Mouse (Mus musculus): Measurements from ENCODE around the gene Cactin. TPM values are rescaled to one million over a fixed set of nuclear protein-coding genes. Genes with fewer than 3 reads are reported as not detected.

Cactin gene
- polyA plus RNA-seq, 1 experiment from 2014 or later: 44.2 TPM

- Histone ChIP-seq H3K9ac (no peak overlapping the region), H3K36me3 (no peaks in the 10 kb centered on the region), H3K4me3 (replicated peaks) (no peak overlapping the region), H3K4me1 (peaks cover 45% of the 10 kb centered on the region), H3K27ac (peak overlapping the region; percentile 84), H3K4me2 (peak overlapping the region; percentile 30; the same call in 1 of the 2 replicates), H3K27me3 (peaks cover 33% of the 10 kb centered on the region), H3K9me3 (replicated peaks) (no peaks in the 10 kb centered on the region)
- ATAC-seq (replicated peaks; ENCODE audit: low FRiP score): peak; percentile 63
- 28% methylated on average over 19 of the region's 19 CpGs for WGBS
Observed at GRCm38 (mm10) chr10:81335393-81336340, 14.8 kb downstream of the Cactin start.

- 91% methylated on average over 4 of the region's 4 CpGs for WGBS
- H3K27ac ChIP-seq: peak overlapping the region; percentile 84
- H3K4me2 ChIP-seq: no peak overlapping the region
- no peak for ATAC-seq (replicated peaks; ENCODE audit: low FRiP score)
- H3K27me3 ChIP-seq: peaks cover 42% of the 10 kb centered on the region
- H3K9ac ChIP-seq: no peak overlapping the region
- H3K9me3 ChIP-seq (replicated peaks): no peaks in the 10 kb centered on the region
- peaks cover 51% of the 10 kb centered on the region for H3K4me1 ChIP-seq
- no peak overlapping the region for H3K4me3 ChIP-seq (replicated peaks)
- no peaks in the 10 kb centered on the region for H3K36me3 ChIP-seq
Observed at GRCm38 (mm10) chr10:81336558-81336957, 15.7 kb downstream of the Cactin start.

DNA sequence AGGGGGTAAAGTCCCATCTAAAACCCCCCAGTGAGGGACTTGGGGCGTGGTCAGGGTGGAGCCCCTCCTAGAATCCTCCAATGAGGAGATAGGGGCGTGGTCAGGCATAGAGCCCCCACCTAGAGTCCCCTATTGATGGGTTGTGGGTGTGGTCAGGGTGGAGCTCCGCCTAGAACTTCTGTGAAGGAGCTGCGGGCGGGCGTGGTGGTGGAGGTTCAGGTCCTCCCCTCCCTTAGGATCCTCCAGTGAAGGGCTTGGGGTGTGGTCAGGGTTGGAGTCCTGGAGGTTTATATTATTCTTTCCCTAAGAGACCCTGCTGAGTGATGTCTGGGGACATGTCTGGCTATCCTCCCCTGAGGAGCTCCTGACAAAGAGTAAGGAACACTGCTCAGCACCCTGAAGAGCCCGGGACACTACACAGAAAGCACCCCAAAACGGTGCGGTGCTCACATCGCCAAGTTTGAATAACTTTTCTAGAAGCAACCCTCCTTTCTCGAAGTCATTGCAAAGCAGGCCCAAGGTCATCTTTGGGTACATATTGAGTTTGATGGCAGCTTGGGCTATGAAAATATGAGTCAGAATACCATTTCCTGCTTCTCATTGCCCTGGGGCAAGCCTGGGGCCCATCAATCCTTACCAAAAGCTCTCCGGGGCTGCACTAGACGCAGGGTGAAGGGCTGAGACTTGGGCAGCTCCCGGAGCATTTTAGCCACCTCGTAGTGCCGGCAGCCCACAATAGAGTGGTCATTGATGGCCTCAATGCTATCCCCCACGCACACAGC, 19.8 kb downstream of the Cactin start:
- H3K4me1 ChIP-seq: peaks cover 37% of the 10 kb centered on the region
- 0 out of 2 replicates have a peak, but pooled peaks cover 4% of the 10 kb centered on the region for H3K36me3 ChIP-seq
- 40% methylated on average over 17 of the region's 17 CpGs for WGBS
- no peaks in the 10 kb centered on the region for H3K9me3 ChIP-seq (replicated peaks)
- H3K27ac ChIP-seq: no peak overlapping the region
- no peak overlapping the region; the same call in 1 of the 2 replicates for H3K4me2 ChIP-seq
- H3K4me3 ChIP-seq (replicated peaks): no peak overlapping the region
- H3K27me3 ChIP-seq: peaks cover 63% of the 10 kb centered on the region
- ATAC-seq (replicated peaks; ENCODE audit: low FRiP score): no peak
- H3K9ac ChIP-seq: no peak overlapping the region

- 35% methylated on average over 16 of the region's 16 CpGs for WGBS
- Histone ChIP-seq H3K4me3 (replicated peaks) (no peak overlapping the region), H3K9ac (no peak overlapping the region), H3K36me3 (0 out of 2 replicates have a peak, but pooled peaks cover 7% of the 10 kb centered on the region), H3K4me2 (peak overlapping the region; percentile 2; the same call in 1 of the 2 replicates), H3K9me3 (replicated peaks) (no peaks in the 10 kb centered on the region), H3K4me1 (peaks cover 35% of the 10 kb centered on the region), H3K27me3 (peaks cover 63% of the 10 kb centered on the region), H3K27ac (no peak overlapping the region)
- no peak for ATAC-seq (replicated peaks; ENCODE audit: low FRiP score)
Observed at GRCm38 (mm10) chr10:81341333-81341949, 20.5 kb downstream of the Cactin start.

- ATAC-seq (replicated peaks; ENCODE audit: low FRiP score): 0 out of 2 replicates have a peak, but pooled peaks have one; percentile 3
- Histone ChIP-seq H3K9me3 (replicated peaks) (no peaks in the 10 kb centered on the region), H3K27me3 (peaks cover 55% of the 10 kb centered on the region), H3K4me1 (peaks cover 44% of the 10 kb centered on the region), H3K4me2 (peak within 1 kb of the TSS; percentile 67), H3K4me3 (replicated peaks) (peak within 1 kb of the TSS; percentile 43), H3K27ac (no peak within 1 kb of the TSS), H3K9ac (peak within 1 kb of the TSS; percentile 35), H3K36me3 (peaks cover 14% of the 10 kb centered on the region)
- 5% methylated on average over 63 of the region's 67 CpGs for WGBS
Observed at GRCm38 (mm10) chr10:81342686-81343505, 22.0 kb downstream of the Cactin start, which contains the start of gene Gipc3. Gene Gipc3, minus strand, starts transcription at chr10:81343266.

DNA sequence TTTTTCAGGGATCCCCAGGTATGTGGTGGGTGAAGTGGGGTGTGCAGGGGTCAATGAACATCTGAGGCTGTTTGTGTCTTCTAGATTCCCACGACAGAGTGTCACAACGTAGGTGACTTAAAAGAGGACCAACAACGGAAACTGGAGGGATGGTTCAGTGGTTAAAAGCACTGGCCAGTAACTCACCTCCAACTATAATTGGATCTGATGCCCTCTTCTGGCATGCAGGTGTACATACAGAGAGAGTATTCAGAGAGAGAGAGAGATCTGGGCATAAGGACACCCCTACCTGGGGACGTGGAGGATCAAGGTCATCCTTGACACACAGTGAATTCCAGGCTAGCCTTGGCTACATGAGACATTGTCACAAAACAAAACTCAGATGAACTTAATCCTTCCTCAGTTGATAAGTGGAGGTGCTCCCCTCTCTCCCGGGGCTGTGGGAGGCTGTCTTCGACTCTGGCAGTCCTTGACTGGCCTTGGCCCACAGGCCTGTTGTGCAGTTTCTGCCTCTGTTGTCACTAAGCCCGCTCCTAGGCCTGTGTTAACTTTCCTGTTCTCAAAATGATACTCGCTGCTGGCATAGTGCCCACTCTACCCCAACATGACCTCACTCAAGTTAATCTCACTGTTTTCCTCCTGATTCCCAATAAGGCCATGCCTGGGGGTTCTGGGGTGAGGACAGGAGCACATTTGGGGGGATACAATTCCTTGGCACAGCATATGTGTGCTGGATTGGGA, 23.7 kb downstream of the Cactin start:
- Histone ChIP-seq H3K4me2 (no peak overlapping the region), H3K27me3 (peaks cover 48% of the 10 kb centered on the region), H3K9me3 (replicated peaks) (no peaks in the 10 kb centered on the region), H3K4me1 (peaks cover 55% of the 10 kb centered on the region), H3K4me3 (replicated peaks) (no peak overlapping the region), H3K9ac (no peak overlapping the region), H3K27ac (no peak overlapping the region), H3K36me3 (peaks cover 24% of the 10 kb centered on the region)
- WGBS: 54% methylated on average over 8 of the region's 8 CpGs
- no peak for ATAC-seq (replicated peaks; ENCODE audit: low FRiP score)

GRCm38 (mm10) chr10:81345162-81345534, 24.2 kb downstream of the Cactin start:
- no peak overlapping the region for H3K9ac ChIP-seq
- H3K27ac ChIP-seq: no peak overlapping the region
- H3K36me3 ChIP-seq: peaks cover 24% of the 10 kb centered on the region
- WGBS: 76% methylated on average over 4 of the region's 4 CpGs
- H3K9me3 ChIP-seq (replicated peaks): no peaks in the 10 kb centered on the region
- H3K4me3 ChIP-seq (replicated peaks): no peak overlapping the region
- no peak overlapping the region for H3K4me2 ChIP-seq
- ATAC-seq (replicated peaks; ENCODE audit: low FRiP score): no peak
- H3K4me1 ChIP-seq: peaks cover 58% of the 10 kb centered on the region
- H3K27me3 ChIP-seq: peaks cover 48% of the 10 kb centered on the region

DNA sequence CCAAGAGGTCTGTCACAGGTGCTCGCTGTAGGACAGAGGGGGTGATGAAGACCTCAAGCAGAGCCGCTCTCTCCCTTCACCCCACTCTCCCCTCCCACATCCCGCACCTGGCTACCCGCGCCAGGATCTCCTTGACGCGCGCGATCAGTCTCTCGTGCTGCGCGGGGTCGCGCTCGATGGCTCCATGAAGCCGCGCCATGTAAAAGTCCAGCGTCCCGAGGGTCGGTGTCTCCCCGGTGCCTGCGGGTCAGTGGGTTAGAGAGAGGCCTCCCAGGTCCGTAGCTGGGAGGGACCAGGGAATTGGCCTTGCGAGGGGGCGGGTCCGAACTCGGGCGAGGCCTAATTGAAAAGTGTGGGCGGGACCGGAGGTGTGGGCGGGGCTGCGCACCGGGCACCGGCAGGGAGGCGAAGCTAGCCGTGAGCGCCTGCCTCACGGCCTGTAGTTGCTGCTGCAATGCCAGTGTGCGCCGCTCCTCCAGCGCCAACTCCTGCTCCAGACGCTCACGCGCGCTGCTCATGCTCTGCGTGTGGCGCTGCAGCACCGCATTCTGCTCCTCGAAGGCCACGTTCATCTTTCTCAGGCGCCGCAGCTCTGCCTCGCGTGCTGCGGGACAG, 25.7 kb downstream of the Cactin start:
- peak overlapping the region; percentile 61 for H3K4me2 ChIP-seq
- peak overlapping the region; percentile 3; the same call in 1 of the 2 replicates for H3K9ac ChIP-seq
- H3K36me3 ChIP-seq: peaks cover 24% of the 10 kb centered on the region
- peak; percentile 20 for ATAC-seq (replicated peaks; ENCODE audit: low FRiP score)
- H3K27me3 ChIP-seq: peaks cover 36% of the 10 kb centered on the region
- H3K27ac ChIP-seq: peak overlapping the region; percentile 9; the same call in 1 of the 2 replicates
- H3K9me3 ChIP-seq (replicated peaks): no peaks in the 10 kb centered on the region
- 8% methylated on average over 55 of the region's 55 CpGs for WGBS
- H3K4me1 ChIP-seq: peaks cover 54% of the 10 kb centered on the region
- peak overlapping the region; percentile 35 for H3K4me3 ChIP-seq (replicated peaks)

DNA sequence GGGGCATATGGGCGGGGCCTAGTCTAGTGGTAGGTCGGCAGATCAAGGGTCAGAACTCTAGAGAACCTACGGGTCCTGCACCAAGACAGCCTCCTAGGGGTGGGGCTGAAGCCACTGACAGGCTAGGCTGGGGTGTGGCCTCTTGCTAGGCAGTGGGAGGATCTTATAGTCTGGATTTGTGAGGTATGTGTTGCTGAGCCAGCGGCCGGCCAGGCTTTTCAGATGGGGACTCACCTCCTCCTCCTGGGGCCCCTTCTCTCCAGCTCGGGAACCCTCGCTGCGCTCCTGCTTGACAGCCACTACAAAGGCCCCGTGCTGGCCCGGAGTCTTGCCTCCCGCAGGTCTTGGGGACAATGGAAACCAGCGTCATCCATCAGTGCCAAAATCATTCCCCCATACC, 28.2 kb downstream of the Cactin start:
- peaks cover 41% of the 10 kb centered on the region for H3K4me1 ChIP-seq
- peak overlapping the region; percentile 90 for H3K4me2 ChIP-seq
- H3K4me3 ChIP-seq (replicated peaks): peak overlapping the region; percentile 84
- no peaks in the 10 kb centered on the region for H3K9me3 ChIP-seq (replicated peaks)
- peak overlapping the region; percentile 60 for H3K27ac ChIP-seq
- 3% methylated on average over 12 of the region's 12 CpGs for whole genome bisulfite sequencing
- H3K27me3 ChIP-seq: peaks cover 11% of the 10 kb centered on the region
- peaks cover 24% of the 10 kb centered on the region for H3K36me3 ChIP-seq
- ATAC-seq (replicated peaks; ENCODE audit: low FRiP score): no peak
- peak overlapping the region; percentile 80 for H3K9ac ChIP-seq

DNA sequence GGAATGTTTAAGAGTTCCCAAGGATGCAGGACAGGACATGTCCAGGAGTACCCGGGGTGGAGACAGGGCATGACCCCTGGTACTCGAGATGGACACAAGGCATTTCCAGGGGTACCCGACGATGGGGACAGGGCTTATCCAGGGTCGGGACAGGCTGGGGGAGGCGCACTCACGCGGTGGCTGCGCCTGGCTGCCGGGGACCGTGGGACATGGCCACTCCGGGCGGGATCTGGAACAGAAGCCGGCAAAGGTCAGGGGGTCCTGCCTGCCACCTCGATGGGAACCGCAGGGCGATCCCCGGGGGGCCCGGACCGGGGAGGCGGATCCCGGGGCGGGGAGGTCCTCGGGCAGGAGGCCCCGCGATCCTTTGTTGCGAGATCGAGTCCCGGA, 29.1 kb downstream of the Cactin start:
- peaks cover 3% of the 10 kb centered on the region; the same call in 1 of the 2 replicates for H3K27me3 ChIP-seq
- peak overlapping the region; percentile 90 for H3K4me2 ChIP-seq
- WGBS: under 1% methylated on average over 29 of the region's 29 CpGs
- H3K27ac ChIP-seq: peak overlapping the region; percentile 81
- peak overlapping the region; percentile 80 for H3K9ac ChIP-seq
- H3K9me3 ChIP-seq (replicated peaks): no peaks in the 10 kb centered on the region
- H3K4me1 ChIP-seq: peaks cover 41% of the 10 kb centered on the region
- peak; percentile 31 for ATAC-seq (replicated peaks; ENCODE audit: low FRiP score)
- peak overlapping the region; percentile 84 for H3K4me3 ChIP-seq (replicated peaks)
- peaks cover 24% of the 10 kb centered on the region for H3K36me3 ChIP-seq
